Mouse (Mus musculus): ENCODE measurements around the gene Taok3. TPM values are rescaled to one million over a fixed set of nuclear protein-coding genes. Genes with fewer than 3 reads are reported as not detected.

The Taok3 gene
- polyA plus RNA-seq, 1 experiment, result 25.1 TPM

DNA sequence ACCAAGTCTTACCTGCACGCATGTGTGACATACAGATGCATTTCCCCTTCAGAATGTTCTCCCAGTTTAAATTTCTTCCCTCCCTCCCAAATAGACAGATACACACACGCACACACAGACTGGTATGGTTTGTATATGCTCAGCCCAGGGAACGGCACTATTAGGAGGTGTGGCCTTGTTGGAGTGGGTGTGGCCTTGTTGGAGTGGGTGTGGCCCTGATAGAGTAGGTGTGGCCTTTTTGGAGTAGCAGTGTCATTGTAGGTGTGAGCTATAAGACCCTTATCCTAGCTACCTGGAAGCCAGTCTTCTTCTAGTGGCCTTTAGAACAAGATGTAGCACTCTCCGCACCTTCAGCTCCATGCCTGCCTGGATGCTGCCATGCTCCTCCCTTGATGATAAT, 3.9 kb downstream of the Taok3 start:
- no peak overlapping the region for H3K27ac ChIP-seq (ENCODE audit: insufficient read depth, low read length)
- TF ChIP-seq CTCF (IDR thresholded peaks at IDR 0.05; ENCODE audit: borderline replicate concordance, insufficient read depth, low read length) (no peak), POLR2A (IDR thresholded peaks at IDR 0.05; ENCODE audit: low read depth, low read length) (no peak)
- H3K4me1 ChIP-seq (ENCODE audit: control insufficient read depth, insufficient read depth, low read length), result peaks cover 4% of the 10 kb centered on the region
- no peak overlapping the region for H3K4me3 ChIP-seq (ENCODE audit: insufficient read depth, low read length)

DNA sequence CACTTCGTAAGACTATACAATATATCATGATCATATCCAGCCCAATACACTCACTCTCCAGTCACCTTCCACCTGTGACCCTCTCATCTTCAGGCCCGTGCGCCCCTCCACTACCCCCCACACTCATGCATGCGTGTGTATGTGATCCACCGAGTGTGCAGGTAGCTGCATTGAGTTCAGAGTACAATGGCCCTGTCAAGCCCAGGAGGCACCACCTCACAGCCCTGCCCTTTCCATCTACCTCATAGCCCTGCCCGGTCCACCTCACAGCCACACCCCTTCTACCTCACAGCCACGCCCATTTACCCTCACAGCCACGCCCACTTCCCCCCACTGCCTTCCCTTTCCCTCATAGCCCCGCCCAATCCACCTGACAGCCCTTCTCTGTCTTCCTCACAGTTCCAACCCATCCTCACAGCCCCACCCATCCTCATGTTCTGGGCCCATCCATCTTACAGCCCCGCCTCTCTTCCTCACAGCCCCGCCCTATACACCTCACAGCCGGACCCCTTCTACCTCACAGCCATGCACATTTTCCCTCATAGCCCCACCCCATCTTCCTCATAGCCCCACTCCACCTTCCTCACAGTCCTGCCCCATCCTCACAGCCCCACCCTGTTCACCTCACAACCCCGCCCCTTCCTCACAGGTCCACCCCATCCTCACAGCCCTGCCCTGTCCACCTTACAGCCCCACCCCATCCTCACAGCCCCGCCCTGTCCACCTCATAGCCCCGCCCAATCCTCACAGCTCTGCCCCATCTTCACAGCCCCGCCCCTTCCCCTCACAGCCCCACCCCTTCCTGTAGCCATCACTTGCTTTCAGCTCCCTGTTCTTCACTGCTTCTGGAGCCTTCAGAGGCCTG, 5.8 kb downstream of the Taok3 start:
- H3K4me1 ChIP-seq (ENCODE audit: control insufficient read depth, insufficient read depth, low read length), result peaks cover 4% of the 10 kb centered on the region
- no peak for TF ChIP-seq CTCF (IDR thresholded peaks at IDR 0.05; ENCODE audit: borderline replicate concordance, insufficient read depth, low read length)
- TF ChIP-seq POLR2A (IDR thresholded peaks at IDR 0.05; ENCODE audit: low read depth, low read length), result no peak
- H3K4me3 ChIP-seq (ENCODE audit: insufficient read depth, low read length), result no peak overlapping the region
- H3K27ac ChIP-seq (ENCODE audit: insufficient read depth, low read length), result no peak overlapping the region

DNA sequence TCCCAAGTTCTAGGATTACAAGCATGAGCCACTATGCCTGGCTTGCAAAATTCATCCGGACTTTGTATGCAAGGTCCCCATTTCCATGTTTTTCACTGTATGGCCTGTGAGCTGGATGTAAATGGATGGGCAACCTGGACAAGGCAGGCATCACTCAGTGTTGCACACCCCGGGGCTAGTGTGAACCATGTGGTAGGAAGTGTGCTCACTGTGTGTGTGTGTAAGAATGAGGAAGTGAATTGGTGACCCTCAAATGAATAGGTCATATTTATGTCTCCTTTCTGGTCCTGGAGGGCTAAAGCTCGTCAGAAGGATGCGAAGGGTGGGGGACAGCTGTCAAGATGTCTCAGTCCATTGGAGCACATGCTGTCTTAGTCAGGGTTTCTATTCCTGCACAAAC, 7.1 kb downstream of the Taok3 start:
- Histone ChIP-seq H3K27ac (ENCODE audit: insufficient read depth, low read length) (no peak overlapping the region), H3K4me3 (ENCODE audit: insufficient read depth, low read length) (no peak overlapping the region), H3K4me1 (ENCODE audit: control insufficient read depth, insufficient read depth, low read length) (peaks cover 4% of the 10 kb centered on the region)
- TF ChIP-seq POLR2A (IDR thresholded peaks at IDR 0.05; ENCODE audit: low read depth, low read length) (no peak), CTCF (IDR thresholded peaks at IDR 0.05; ENCODE audit: borderline replicate concordance, insufficient read depth, low read length) (no peak)

DNA sequence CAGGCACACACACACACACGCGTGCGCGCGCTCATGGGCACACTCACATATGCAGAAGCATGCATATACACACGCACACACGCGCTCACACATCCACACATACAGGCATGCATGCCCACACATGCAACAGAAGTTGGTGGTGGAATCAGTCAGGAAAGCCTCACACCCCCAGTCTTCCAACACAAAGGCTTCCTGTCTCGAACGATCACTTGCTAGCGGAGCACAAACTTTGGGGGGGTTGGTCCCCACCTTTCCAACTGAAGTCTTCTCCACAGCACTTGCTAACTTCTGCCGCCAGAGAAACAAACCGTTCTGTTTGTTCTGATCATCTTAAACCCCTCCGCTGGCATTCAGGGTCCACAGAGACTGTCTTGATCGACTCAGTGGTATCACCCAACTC, 10.8 kb downstream of the Taok3 start:
- peaks cover 14% of the 10 kb centered on the region for H3K4me1 ChIP-seq (ENCODE audit: control insufficient read depth, insufficient read depth, low read length)
- H3K4me3 ChIP-seq (ENCODE audit: insufficient read depth, low read length), result no peak overlapping the region
- TF ChIP-seq POLR2A (IDR thresholded peaks at IDR 0.05; ENCODE audit: low read depth, low read length) (no peak), CTCF (IDR thresholded peaks at IDR 0.05; ENCODE audit: borderline replicate concordance, insufficient read depth, low read length) (no peak)
- H3K27ac ChIP-seq (ENCODE audit: insufficient read depth, low read length), result no peak overlapping the region

DNA sequence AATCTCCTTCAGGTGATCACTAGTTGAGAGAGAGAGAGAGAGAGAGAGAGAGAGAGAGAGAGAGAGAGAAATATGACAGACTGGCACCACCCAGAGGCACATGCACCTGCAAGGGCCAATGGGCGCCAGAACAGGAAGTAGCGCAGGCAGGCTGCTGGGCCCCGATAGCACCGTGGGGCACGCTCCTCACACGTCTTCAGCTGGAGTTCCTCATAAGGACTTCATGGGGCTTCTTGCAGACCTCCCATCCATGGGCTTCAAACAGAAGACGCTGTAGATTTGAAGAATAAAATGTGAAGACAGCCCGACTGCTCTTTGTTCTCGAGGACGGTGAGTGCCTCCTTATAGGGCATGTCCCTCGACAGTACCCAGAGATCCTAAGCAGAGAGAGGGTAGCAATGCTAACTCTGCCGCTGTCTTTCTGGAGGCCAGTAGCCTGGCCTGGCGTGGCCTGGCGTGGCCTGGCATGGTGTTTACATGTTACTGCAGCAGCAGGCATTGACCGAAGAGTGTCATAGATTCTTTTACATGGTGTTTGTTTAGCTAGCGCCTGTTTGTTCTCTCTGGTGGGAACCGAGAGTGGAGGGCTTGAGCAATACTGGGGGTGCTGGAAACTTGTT, 13.6 kb downstream of the Taok3 start:
- Histone ChIP-seq H3K27ac (ENCODE audit: insufficient read depth, low read length) (peak overlapping the region; percentile 98), H3K4me3 (ENCODE audit: insufficient read depth, low read length) (no peak overlapping the region), H3K4me1 (ENCODE audit: control insufficient read depth, insufficient read depth, low read length) (peaks cover 18% of the 10 kb centered on the region)
- TF ChIP-seq POLR2A (IDR thresholded peaks at IDR 0.05; ENCODE audit: low read depth, low read length), result no peak
- TF ChIP-seq CTCF (IDR thresholded peaks at IDR 0.05; ENCODE audit: borderline replicate concordance, insufficient read depth, low read length), result no peak

- no peak overlapping the region for H3K4me3 ChIP-seq (ENCODE audit: insufficient read depth, low read length)
- TF ChIP-seq CTCF (IDR thresholded peaks at IDR 0.05; ENCODE audit: borderline replicate concordance, insufficient read depth, low read length), result no peak
- no peak for TF ChIP-seq POLR2A (IDR thresholded peaks at IDR 0.05; ENCODE audit: low read depth, low read length)
- H3K4me1 ChIP-seq (ENCODE audit: control insufficient read depth, insufficient read depth, low read length), result peaks cover 18% of the 10 kb centered on the region
- H3K27ac ChIP-seq (ENCODE audit: insufficient read depth, low read length), result peak overlapping the region; percentile 98
Observed at GRCm38 (mm10) chr5:117134066-117134888, 14.3 kb downstream of the Taok3 start.

DNA sequence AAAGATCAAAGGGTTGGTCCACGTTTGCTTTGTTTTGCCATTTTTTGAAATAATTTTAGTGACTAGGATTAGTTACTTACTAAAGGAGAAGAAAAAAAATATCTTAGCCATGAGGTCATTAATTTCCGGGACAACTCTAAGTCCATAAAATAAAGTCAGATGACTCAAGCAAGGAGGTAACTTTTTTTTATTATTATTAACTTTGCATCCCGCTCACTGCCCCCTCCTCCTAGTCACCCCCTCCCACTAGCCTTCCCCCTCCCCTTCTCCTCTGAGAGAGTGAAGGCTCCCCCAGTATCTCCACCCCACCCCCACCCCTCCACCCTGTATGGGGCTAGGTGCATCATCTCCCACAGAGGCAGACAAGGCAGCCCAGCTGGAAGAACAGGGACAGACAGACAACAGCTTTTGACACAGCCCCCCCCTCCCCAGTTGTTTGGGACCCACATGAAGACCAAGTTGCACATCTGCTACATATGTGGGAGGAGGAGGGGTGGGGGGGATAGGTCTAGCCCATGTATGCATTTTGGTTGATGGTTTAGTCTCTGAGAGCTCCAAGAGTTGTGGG, 15.0 kb downstream of the Taok3 start:
- Histone ChIP-seq H3K4me3 (ENCODE audit: insufficient read depth, low read length) (no peak overlapping the region), H3K27ac (ENCODE audit: insufficient read depth, low read length) (peak overlapping the region; percentile 98)
- no peak for TF ChIP-seq CTCF (IDR thresholded peaks at IDR 0.05; ENCODE audit: borderline replicate concordance, insufficient read depth, low read length)
- no peak for TF ChIP-seq POLR2A (IDR thresholded peaks at IDR 0.05; ENCODE audit: low read depth, low read length)

GRCm38 (mm10) chr5:117135869-117136268, 15.9 kb downstream of the Taok3 start:
- no peak overlapping the region for H3K4me3 ChIP-seq (ENCODE audit: insufficient read depth, low read length)
- peak overlapping the region; percentile 72 for H3K27ac ChIP-seq (ENCODE audit: insufficient read depth, low read length)
- TF ChIP-seq CTCF (IDR thresholded peaks at IDR 0.05; ENCODE audit: borderline replicate concordance, insufficient read depth, low read length), result no peak
- peak; percentile 34; the same call in 1 of the 2 replicates for TF ChIP-seq POLR2A (IDR thresholded peaks at IDR 0.05; ENCODE audit: low read depth, low read length)
- peaks cover 20% of the 10 kb centered on the region for H3K4me1 ChIP-seq (ENCODE audit: control insufficient read depth, insufficient read depth, low read length)

More for the DNA sequence above, 15.0 kb downstream of the Taok3 start:
- peaks cover 20% of the 10 kb centered on the region for H3K4me1 ChIP-seq (ENCODE audit: control insufficient read depth, insufficient read depth, low read length)

DNA sequence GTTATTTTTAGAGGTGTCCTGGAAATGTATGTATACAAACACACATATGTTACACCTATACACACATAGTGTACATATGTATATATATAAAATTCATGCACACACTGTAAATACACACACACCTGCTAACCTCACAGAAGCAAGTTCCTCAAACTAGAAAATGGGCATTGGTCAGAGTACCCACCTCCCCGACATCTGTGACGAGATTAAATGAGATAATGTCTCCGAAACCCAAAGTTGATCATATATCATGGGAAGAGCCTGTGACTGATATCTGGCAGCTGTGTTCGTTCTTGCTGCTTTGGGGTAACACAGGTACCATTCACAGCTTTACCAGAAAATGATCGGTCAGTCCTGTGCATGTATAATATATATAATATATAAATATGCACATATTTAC, 16.6 kb downstream of the Taok3 start:
- no peak for TF ChIP-seq POLR2A (IDR thresholded peaks at IDR 0.05; ENCODE audit: low read depth, low read length)
- no peak for TF ChIP-seq CTCF (IDR thresholded peaks at IDR 0.05; ENCODE audit: borderline replicate concordance, insufficient read depth, low read length)
- Histone ChIP-seq H3K4me1 (ENCODE audit: control insufficient read depth, insufficient read depth, low read length) (peaks cover 20% of the 10 kb centered on the region), H3K27ac (ENCODE audit: insufficient read depth, low read length) (no peak overlapping the region), H3K4me3 (ENCODE audit: insufficient read depth, low read length) (no peak overlapping the region)
